Comparison of ENCODE assay signal across 8 mouse cellular contexts in the genomic region with DNA sequence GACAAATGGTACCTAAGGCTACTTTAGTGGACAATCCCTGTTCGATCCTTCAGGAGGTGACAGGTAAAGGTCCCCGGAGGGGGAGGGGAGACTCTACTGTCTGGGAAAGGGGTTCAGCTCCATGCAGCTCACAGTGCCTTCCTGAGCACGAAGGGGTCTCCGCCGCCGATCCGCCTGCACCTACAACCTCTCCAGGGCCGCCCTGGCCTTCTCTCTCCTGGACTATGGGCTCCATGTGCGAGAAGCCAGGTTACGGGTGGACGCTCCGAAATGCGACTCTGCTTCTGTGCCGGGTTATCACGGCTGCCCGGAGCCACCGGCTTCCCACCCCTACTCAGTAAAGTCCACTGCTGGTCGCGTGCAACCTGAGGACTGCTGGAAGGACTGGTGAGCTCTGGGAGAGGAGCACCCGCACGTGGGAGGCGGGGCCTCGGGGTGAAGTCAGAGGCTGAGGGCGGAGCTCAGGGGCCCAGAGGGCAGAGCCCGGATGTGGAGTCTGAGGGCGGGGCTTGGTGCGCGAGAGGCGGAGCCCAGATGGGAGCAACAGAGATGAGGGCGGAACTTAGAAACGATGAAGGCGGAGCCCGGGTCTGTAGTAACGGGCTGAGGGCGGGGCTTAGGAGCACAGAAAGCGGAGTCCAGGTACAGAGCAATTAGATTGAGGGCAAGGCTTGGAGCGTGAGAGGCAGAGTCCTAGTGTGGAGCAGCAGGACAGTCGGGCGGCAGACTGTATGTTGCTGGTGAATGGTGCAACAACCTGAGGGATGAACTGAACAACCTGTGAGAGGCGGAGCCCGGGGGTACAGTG. TPM values are rescaled to one million over a fixed set of nuclear protein-coding genes. Genes with fewer than 3 reads are reported as not detected.
A peak's percentile ranks its signal among the peaks of the same experiment; 100 is the strongest.
DNase-seq lines count a peak whose midpoint lies in the region; ATAC-seq lines count a peak whose summit lies in the region.

No protein-coding gene starts in this region.

- H3K9me3 ChIP-seq in forebrain, embryonic 10.5 days: no peaks in the 10 kb centered on the region
- H3K9me3 ChIP-seq in heart, embryonic 14.5 days (ENCODE audit: control insufficient read depth, low read length): no peaks in the 10 kb centered on the region
- no peaks in the 10 kb centered on the region for H3K9me3 ChIP-seq in liver, embryonic 11.5 days (ENCODE audit: control insufficient read depth, low read length)
- H3K9me3 ChIP-seq in stomach, embryonic 15.5 days: no peaks in the 10 kb centered on the region

- peak overlapping the region; percentile 82 for H3K27ac ChIP-seq in forebrain, embryonic 10.5 days
- no peak overlapping the region for H3K27ac ChIP-seq in heart, embryonic 14.5 days (replicated peaks in 1 of 2; ENCODE audit: control insufficient read depth in 1 of 2, insufficient read depth in 1 of 2, low read depth in 2 of 2, low read length in 2 of 2)
- H3K27ac ChIP-seq in liver, embryonic 11.5 days (ENCODE audit: low read depth, low read length): no peak overlapping the region
- H3K27ac ChIP-seq in stomach, embryonic 15.5 days: no peak overlapping the region

- no peaks in the 10 kb centered on the region for H3K36me3 ChIP-seq in forebrain, embryonic 10.5 days (replicated peaks)
- H3K36me3 ChIP-seq in heart, embryonic 14.5 days (ENCODE audit: control insufficient read depth, insufficient read depth, low read length): no peaks in the 10 kb centered on the region
- H3K36me3 ChIP-seq in liver, embryonic 11.5 days (ENCODE audit: control insufficient read depth, insufficient read depth, low read length): no peaks in the 10 kb centered on the region
- no peaks in the 10 kb centered on the region for H3K36me3 ChIP-seq in stomach, embryonic 15.5 days

- peak overlapping the region; percentile 68 for H3K9ac ChIP-seq in heart, embryonic 14.5 days (ENCODE audit: low read length)
- H3K9ac ChIP-seq in liver, embryonic 11.5 days (ENCODE audit: low read depth, low read length): 0 out of 2 replicates have a peak overlapping the region, but pooled peaks have one; percentile 2
- H3K9ac ChIP-seq in stomach, embryonic 15.5 days: peak overlapping the region; percentile 32; the same call in 1 of the 2 replicates

- peak; percentile 98 for ATAC-seq in heart, embryonic 14.5 days (ENCODE audit: insufficient number of reproducible peaks, insufficient read depth, low FRiP score, low read depth)
- ATAC-seq in liver, embryonic 11.5 days (replicated peaks; ENCODE audit: low FRiP score): peak; percentile 98
- ATAC-seq in stomach, embryonic 15.5 days (ENCODE audit: insufficient read depth, low FRiP score, low read depth): peak; percentile 98

- H3K4me2 ChIP-seq in heart, embryonic 14.5 days (ENCODE audit: low read length): peak overlapping the region; percentile 92
- peak overlapping the region; percentile 78 for H3K4me2 ChIP-seq in liver, embryonic 11.5 days
- peak overlapping the region; percentile 90 for H3K4me2 ChIP-seq in stomach, embryonic 15.5 days

- peaks cover 6% of the 10 kb centered on the region; the same call in 1 of the 2 replicates for H3K27me3 ChIP-seq in forebrain, embryonic 10.5 days (ENCODE audit: poor library complexity, severe bottlenecking)
- H3K27me3 ChIP-seq in heart, embryonic 14.5 days (ENCODE audit: control insufficient read depth, insufficient read depth, low read length): no peaks in the 10 kb centered on the region
- no peaks in the 10 kb centered on the region for H3K27me3 ChIP-seq in liver, embryonic 11.5 days (replicated peaks; ENCODE audit: control insufficient read depth, insufficient read depth, low read length)
- no peaks in the 10 kb centered on the region for H3K27me3 ChIP-seq in stomach, embryonic 15.5 days (replicated peaks)

- WGBS in forebrain, embryonic 10.5 days: 6% methylated on average over 41 of the region's 41 CpGs
- 7% methylated on average over 41 of the region's 41 CpGs for WGBS in heart, embryonic 14.5 days
- WGBS in liver, embryonic 11.5 days: 12% methylated on average over 41 of the region's 41 CpGs
- 9% methylated on average over 41 of the region's 41 CpGs for WGBS in stomach, embryonic 15.5 days

- peak; percentile 98 to 99 for DNase-seq in B cell, adult 2 months
- peak; percentile 63 for DNase-seq in c-Kit-positive CD71-positive TER-119-negative erythroid progenitor cells, embryonic 14.5 days (ENCODE audit: low read depth)
- DNase-seq in forebrain, embryonic 10.5 days (ENCODE audit: extremely low spot score, low spot score): peak; percentile 95
- DNase-seq in kidney, postnatal 10 days: peak; percentile 95
- peak; percentile 92 for DNase-seq in liver, embryonic 11.5 days (ENCODE audit: low spot score)
- peak; percentile 94 for DNase-seq in naive thymus-derived CD4-positive, alpha-beta T cell, adult 2 months (ENCODE audit: low read depth)

- H3K4me1 ChIP-seq in forebrain, embryonic 10.5 days: peaks cover 15% of the 10 kb centered on the region
- no peaks in the 10 kb centered on the region; a peak in 2 of 4 replicates for H3K4me1 ChIP-seq in heart, embryonic 14.5 days (ENCODE audit: control insufficient read depth in 2 of 2, insufficient read depth in 2 of 2, low read length in 2 of 2)
- no peaks in the 10 kb centered on the region for H3K4me1 ChIP-seq in liver, embryonic 11.5 days (replicated peaks; ENCODE audit: control insufficient read depth, insufficient read depth, low read length)
- H3K4me1 ChIP-seq in stomach, embryonic 15.5 days: no peaks in the 10 kb centered on the region

- H3K4me3 ChIP-seq in forebrain, embryonic 10.5 days: peak overlapping the region; percentile 61
- peak overlapping the region; percentile 53 for H3K4me3 ChIP-seq in heart, embryonic 14.5 days (ENCODE audit: control insufficient read depth in 1 of 2, insufficient read depth in 1 of 2, low read depth in 1 of 2, low read length in 2 of 2)
- peak overlapping the region; percentile 49 for H3K4me3 ChIP-seq in liver, embryonic 11.5 days (ENCODE audit: low read depth, low read length)
- peak overlapping the region; percentile 53 for H3K4me3 ChIP-seq in stomach, embryonic 15.5 days (replicated peaks)

RNA-seq across cellular contexts. Expression of a gene that starts 9.5 kb away (rescaled TPM):
- polyA plus RNA-seq in forebrain, embryonic 10.5 days (2016; fragmentation: Nextera tagmentation; extraction: Ambion mirVana): not detected in 2 replicates
- polyA plus RNA-seq in heart, embryonic 14.5 days (2014; fragmentation: Nextera tagmentation; extraction: Ambion mirVana): not detected in 2 replicates
- not detected in 2 replicates for polyA plus RNA-seq in liver, embryonic 11.5 days (2014; fragmentation: Nextera tagmentation; extraction: Ambion mirVana)
- polyA plus RNA-seq in stomach, embryonic 15.5 days (2015; fragmentation: Nextera tagmentation; extraction: Ambion mirVana): not detected in 2 replicates

Comparison
In these comparisons a context has a peak if more than half of its experiments do, and no peak if none do; other contexts are left out.
1. H3K9ac ChIP-seq: peak in every context shown above with its lines; median percentile 68 in heart, embryonic 14.5 days; 32 in stomach, embryonic 15.5 days; 2 in liver, embryonic 11.5 days.